Mouse (Mus musculus) lung, postnatal 0 days (tissue): Measurements from ENCODE around the gene Sorbs2.

Experiments
- CTCF ChIP-seq: IDR thresholded peaks from 2 replicates; pipeline ENCODE4 v1.5.1; 2016; ENCODE audit warnings: antibody characterized with exemption, mild to moderate bottlenecking
- EP300 ChIP-seq: IDR thresholded peaks from 2 replicates; pipeline ENCODE4 v1.6.1; 2016; ENCODE audit warnings: antibody characterized with exemption, mild to moderate bottlenecking, control low read depth

GRCm38 (mm10) chr8:45874945-45875626, 367.5 kb downstream of the Sorbs2 start:
- TF ChIP-seq CTCF (no peak), EP300 (peak; percentile 84)
